Mouse (Mus musculus) embryo, embryonic 11 days (tissue): ENCODE measurements around the gene Cd47.
A peak's percentile ranks its signal among the peaks of the same experiment; 100 is the strongest.

Experiments
- DNase-seq: peaks from one replicate; pipeline ENCODE4 v3.0.0-alpha.2; 2015

Gene Cd47

DNA sequence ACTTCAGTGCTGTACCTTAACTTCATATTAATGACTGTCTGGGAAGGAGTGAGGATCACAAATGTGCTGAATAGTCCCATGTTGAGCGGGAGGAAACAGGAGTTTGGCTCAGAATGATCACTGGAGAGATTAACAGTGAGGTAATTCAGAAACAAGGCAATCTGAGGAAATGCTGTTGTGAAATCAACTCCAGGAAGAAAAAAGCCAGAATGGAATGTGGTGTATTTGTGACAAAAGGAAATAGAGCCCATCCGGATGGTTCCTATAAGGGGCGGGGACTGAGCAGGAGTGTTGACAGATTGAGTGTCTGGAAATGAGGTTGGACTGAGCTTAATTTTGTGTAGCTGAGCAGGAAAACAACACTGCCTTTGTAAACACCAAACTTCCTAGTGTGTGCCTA is 153.5 kb downstream of the Cd47 start:
- DNase-seq, result no peak

GRCm38 (mm10) chr16:49954909-49955308 is 154.6 kb downstream of the Cd47 start:
- DNase-seq, result no peak

DNA sequence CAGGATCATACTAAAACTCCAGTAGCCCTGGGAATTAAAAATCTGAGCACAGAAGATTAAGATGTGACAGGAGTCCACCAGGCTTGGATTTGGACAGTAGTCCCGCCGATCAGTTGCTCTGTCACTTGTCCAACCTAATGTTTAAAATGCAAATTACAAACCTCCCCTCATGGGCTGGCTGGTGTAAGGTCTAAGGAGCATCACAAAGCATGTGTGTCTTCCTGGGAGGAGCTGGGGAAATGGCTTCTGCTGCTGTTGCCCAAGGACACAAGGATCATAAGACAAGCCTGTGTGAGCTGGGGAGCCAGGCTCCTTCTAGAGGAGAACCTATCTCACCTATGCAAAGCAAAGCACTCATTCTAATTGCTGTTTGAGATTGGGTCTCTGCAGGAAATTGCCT is 155.0 kb downstream of the Cd47 start:
- no peak for DNase-seq

GRCm38 (mm10) chr16:49955952-49956351 is 155.6 kb downstream of the Cd47 start:
- no peak for DNase-seq

DNA sequence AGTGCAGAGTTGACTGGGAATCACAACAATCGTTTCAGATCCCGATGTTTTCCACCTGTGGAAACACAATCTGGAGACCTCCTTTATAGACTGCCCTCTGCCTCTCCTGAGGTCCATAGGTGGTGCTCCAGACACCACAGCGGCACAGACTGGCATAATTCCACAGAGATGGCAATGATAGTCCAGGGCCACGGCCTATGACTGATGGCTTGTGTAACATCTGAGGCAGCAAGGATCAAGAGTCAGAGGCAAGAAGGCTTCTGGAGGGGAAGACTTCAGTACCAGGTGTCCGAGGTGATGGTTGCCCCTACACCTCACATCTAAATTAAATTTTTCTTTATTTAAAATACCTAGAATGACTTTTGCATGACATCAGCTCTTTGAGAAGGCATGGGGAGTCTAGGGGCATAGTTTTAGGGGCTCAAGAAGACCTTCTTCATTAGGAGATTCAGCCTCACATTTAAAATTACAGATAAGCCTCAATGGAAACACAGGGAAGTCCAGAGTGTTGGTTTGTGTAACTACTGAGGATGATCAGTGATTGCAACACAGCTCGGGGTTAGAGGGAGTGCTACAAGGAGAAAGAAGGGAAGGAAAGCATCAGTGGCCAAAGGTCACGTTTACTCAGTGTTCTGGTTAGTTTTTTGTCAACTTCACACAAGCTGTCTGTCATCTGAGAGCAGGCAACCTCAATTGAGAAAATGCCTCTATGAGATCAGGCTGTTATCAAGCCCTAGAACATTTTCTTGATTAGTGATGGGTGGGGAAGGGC is 156.4 kb downstream of the Cd47 start:
- no peak for DNase-seq

DNA sequence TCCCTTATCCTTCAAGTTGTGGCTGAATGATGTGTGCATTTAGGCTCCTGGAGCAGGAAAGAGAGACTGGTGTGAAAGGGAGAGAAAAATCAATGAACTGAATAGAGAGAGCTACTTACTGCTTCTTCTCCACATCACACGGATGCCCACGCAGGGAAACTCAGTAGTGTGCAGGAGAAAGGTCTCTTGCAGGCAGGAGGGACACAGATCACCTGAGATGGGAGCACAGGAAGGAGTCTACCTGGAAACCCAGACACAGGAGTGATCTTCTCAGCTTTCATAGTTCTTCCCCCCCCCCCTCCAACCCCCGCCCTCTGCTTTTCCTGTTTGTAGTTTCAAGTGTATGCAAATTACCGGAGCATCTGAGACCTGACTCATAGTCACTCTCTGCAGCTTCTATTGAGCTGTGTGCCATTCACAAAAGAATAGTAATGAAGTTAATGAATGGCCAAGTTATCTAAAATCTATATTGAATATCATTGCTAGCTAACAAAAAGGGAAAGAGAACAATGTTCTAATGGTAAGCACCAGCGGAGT is 158.6 kb downstream of the Cd47 start:
- DNase-seq, result no peak

DNA sequence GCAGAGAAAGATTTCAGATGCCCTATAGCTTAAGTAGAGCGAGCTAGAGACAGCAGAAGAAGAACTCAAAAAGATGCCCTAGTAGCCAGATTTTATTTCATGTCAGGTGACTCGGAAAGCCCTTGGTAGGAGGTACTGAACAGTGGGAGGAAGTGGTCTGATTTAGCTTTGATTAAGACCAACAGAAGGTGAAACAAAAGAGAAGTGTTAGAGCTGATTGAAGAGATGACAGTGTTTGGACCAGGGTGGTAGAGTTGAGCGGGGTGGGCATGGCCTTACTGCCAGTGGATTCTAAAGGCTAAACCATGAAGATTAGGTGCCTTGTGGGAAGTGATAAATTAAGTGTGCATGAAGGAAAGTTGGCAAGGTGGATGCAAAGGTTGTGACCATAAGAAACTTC is 162.0 kb downstream of the Cd47 start:
- no peak for DNase-seq

GRCm38 (mm10) chr16:49964321-49964986 is 164.1 kb downstream of the Cd47 start:
- DNase-seq, result peak; percentile 14
